Mouse (Mus musculus): Measurements from ENCODE around the gene Cep41.

Gene Cep41

GRCm38 (mm10) chr6:30624763-30625162 lies 68.8 kb downstream of the Cep41 start:
- DNase-seq (ENCODE audit: low spot score), result peak; percentile 12

GRCm38 (mm10) chr6:30621986-30622389 lies 71.6 kb downstream of the Cep41 start:
- DNase-seq (ENCODE audit: low spot score), result no peak

GRCm38 (mm10) chr6:30620994-30621393 lies 72.6 kb downstream of the Cep41 start:
- DNase-seq (ENCODE audit: low spot score), result no peak

- DNase-seq (ENCODE audit: low spot score), result no peak
Measured at GRCm38 (mm10) chr6:30620591-30620990, 73.0 kb downstream of the Cep41 start.

GRCm38 (mm10) chr6:30619606-30620005 lies 73.9 kb downstream of the Cep41 start:
- DNase-seq (ENCODE audit: low spot score), result no peak

- DNase-seq (ENCODE audit: low spot score), result no peak
Measured at GRCm38 (mm10) chr6:30618735-30619134, 74.8 kb downstream of the Cep41 start.

GRCm38 (mm10) chr6:30617959-30618590 lies 75.5 kb downstream of the Cep41 start:
- no peak for DNase-seq (ENCODE audit: low spot score)

- no peak for DNase-seq (ENCODE audit: low spot score)
Measured at GRCm38 (mm10) chr6:30617020-30617958, 76.3 kb downstream of the Cep41 start.

GRCm38 (mm10) chr6:30616491-30616941 lies 77.0 kb downstream of the Cep41 start:
- no peak for DNase-seq (ENCODE audit: low spot score)

GRCm38 (mm10) chr6:30615741-30616140 lies 77.8 kb downstream of the Cep41 start:
- no peak for DNase-seq (ENCODE audit: low spot score)

GRCm38 (mm10) chr6:30614251-30614650 lies 79.3 kb downstream of the Cep41 start:
- no peak for DNase-seq (ENCODE audit: low spot score)

GRCm38 (mm10) chr6:30611212-30611611 lies 82.3 kb downstream of the Cep41 start:
- no peak for DNase-seq (ENCODE audit: low spot score)

- no peak for DNase-seq (ENCODE audit: low spot score)
Measured at GRCm38 (mm10) chr6:30610710-30611109, 82.8 kb downstream of the Cep41 start, which contains the start of gene Cpa5. Gene Cpa5, plus strand, starts transcription at chr6:30611010.

GRCm38 (mm10) chr6:30605672-30606071 lies 87.9 kb downstream of the Cep41 start:
- no peak for DNase-seq (ENCODE audit: low spot score)

- DNase-seq (ENCODE audit: low spot score), result no peak
Measured at GRCm38 (mm10) chr6:30605111-30605510, 88.4 kb downstream of the Cep41 start.

GRCm38 (mm10) chr6:30604342-30604867 lies 89.1 kb downstream of the Cep41 start:
- DNase-seq (ENCODE audit: low spot score), result no peak

Measured in urinary bladder, postnatal 25 days (tissue).